Mouse (Mus musculus): ENCODE data around the gene Map3k10.

GRCm38 (mm10) chr7:27610370-27610769, 64.0 kb downstream of the Map3k10 start:
- TF ChIP-seq CTCF (conservative IDR thresholded peaks at IDR 0.05; ENCODE audit: low read length) (no peak), NANOG (IDR thresholded peaks at IDR 0.05; ENCODE audit: borderline replicate concordance, low read length) (no peak), POU5F1 (IDR thresholded peaks at IDR 0.05; ENCODE audit: borderline replicate concordance, low read length) (no peak)

Data from E14TG2a.4 (cell line).